In genomic region chr5:101725703-101726102, GRCm38 (mm10) we compare ENCODE assay signal across 22 mouse cellular contexts. TPM values are rescaled to one million over a fixed set of nuclear protein-coding genes. Genes with fewer than 3 reads are reported as not detected.
DNase-seq lines count a peak whose midpoint lies in the region; ATAC-seq and TF ChIP-seq lines count a peak whose summit lies in the region.
"Had no signal": no experiment of that assay in that cellular context is flagged by ENCODE, and none has a peak within 500 bp of the region (broad histone marks: within the 10 kb centered on the region; RNA-seq: fewer than 3 reads in every experiment).

No protein-coding gene starts in this region.

- no peak overlapping the region for H3K4me2 ChIP-seq in embryonic facial prominence, embryonic 13.5 days
- no peak overlapping the region for H3K4me2 ChIP-seq in stomach, postnatal 0 days (replicated peaks; ENCODE audit: low read depth)
- H3K4me2 ChIP-seq: forebrain, embryonic 12.5 days; hindbrain, embryonic 13.5 days had no signal

- no peaks in the 10 kb centered on the region for H3K9me3 ChIP-seq in embryonic facial prominence, embryonic 13.5 days
- no peaks in the 10 kb centered on the region for H3K9me3 ChIP-seq in embryonic facial prominence, embryonic 10.5 days
- H3K9me3 ChIP-seq in stomach, postnatal 0 days (ENCODE audit: control insufficient read depth, low read length), result no peaks in the 10 kb centered on the region
- H3K9me3 ChIP-seq: forebrain, embryonic 12.5 days; heart, embryonic 10.5 days; hindbrain, embryonic 13.5 days had no signal

- DNase-seq in embryonic facial prominence, embryonic 10.5 days (ENCODE audit: low spot score), result no peak
- DNase-seq in kidney, adult 2 months, result peak; percentile 45
- DNase-seq in kidney, postnatal 4 days, result no peak
- peak; percentile 81 for DNase-seq in gonadal fat pad, adult 2 months (ENCODE audit: low read depth)
- no peak for DNase-seq in stomach, postnatal 0 days (ENCODE audit: low spot score)
- no peak for DNase-seq in cerebellum, adult 11 months
- DNase-seq: adrenal gland, adult 8-10 months; B cell, adult 2 months; cerebellum, adult 11-12 months; cerebellum, adult 9-10 months; cerebellum, postnatal 25 days; gastrocnemius, postnatal 14 days; heart, adult 18-20 months; heart, postnatal 10 days had no signal

- H3K9ac ChIP-seq in embryonic facial prominence, embryonic 13.5 days, result no peak overlapping the region
- H3K9ac ChIP-seq in stomach, postnatal 0 days (ENCODE audit: low read length), result no peak overlapping the region
- H3K9ac ChIP-seq: forebrain, embryonic 12.5 days; hindbrain, embryonic 13.5 days had no signal

- H3K27me3 ChIP-seq in embryonic facial prominence, embryonic 13.5 days, result no peaks in the 10 kb centered on the region
- H3K27me3 ChIP-seq in embryonic facial prominence, embryonic 10.5 days (replicated peaks; ENCODE audit: low read depth, poor library complexity, severe bottlenecking), result no peaks in the 10 kb centered on the region
- no peaks in the 10 kb centered on the region for H3K27me3 ChIP-seq in kidney, adult 2 months (replicated peaks; ENCODE audit: control insufficient read depth, insufficient read depth, low read length)
- H3K27me3 ChIP-seq in stomach, postnatal 0 days (ENCODE audit: control insufficient read depth, insufficient read depth, low read length), result no peaks in the 10 kb centered on the region
- H3K27me3 ChIP-seq: forebrain, embryonic 12.5 days; hindbrain, embryonic 13.5 days had no signal

- no peaks in the 10 kb centered on the region for H3K36me3 ChIP-seq in embryonic facial prominence, embryonic 13.5 days
- no peaks in the 10 kb centered on the region for H3K36me3 ChIP-seq in embryonic facial prominence, embryonic 10.5 days (replicated peaks)
- H3K36me3 ChIP-seq in kidney, adult 2 months (ENCODE audit: control insufficient read depth, insufficient read depth, low read length), result no peaks in the 10 kb centered on the region
- no peaks in the 10 kb centered on the region for H3K36me3 ChIP-seq in stomach, postnatal 0 days (ENCODE audit: control insufficient read depth, insufficient read depth, low read length)
- H3K36me3 ChIP-seq: forebrain, embryonic 12.5 days; G1E; heart, embryonic 10.5 days; hindbrain, embryonic 13.5 days had no signal

- peaks cover 4% of the 10 kb centered on the region for H3K4me1 ChIP-seq in embryonic facial prominence, embryonic 13.5 days
- H3K4me1 ChIP-seq in embryonic facial prominence, embryonic 10.5 days, result peaks cover 5% of the 10 kb centered on the region
- peaks cover 18% of the 10 kb centered on the region for H3K4me1 ChIP-seq in kidney, adult 2 months (ENCODE audit: control insufficient read depth, insufficient read depth, low read length)
- no peaks in the 10 kb centered on the region; the same call in 1 of the 2 replicates for H3K4me1 ChIP-seq in stomach, postnatal 0 days (replicated peaks; ENCODE audit: control insufficient read depth, insufficient read depth)
- H3K4me1 ChIP-seq: forebrain, embryonic 12.5 days; hindbrain, embryonic 13.5 days had no signal

- H3K27ac ChIP-seq in embryonic facial prominence, embryonic 13.5 days, result no peak overlapping the region
- no peak overlapping the region for H3K27ac ChIP-seq in embryonic facial prominence, embryonic 10.5 days (replicated peaks)
- peak overlapping the region; percentile 39; the same call in 1 of the 2 replicates for H3K27ac ChIP-seq in kidney, adult 2 months (ENCODE audit: insufficient read depth, low read depth, low read length)
- peak overlapping the region; percentile 45; the same call in 1 of the 2 replicates for H3K27ac ChIP-seq in stomach, postnatal 0 days (replicated peaks)
- H3K27ac ChIP-seq: forebrain, embryonic 12.5 days; heart, embryonic 10.5 days; hindbrain, embryonic 13.5 days; hindbrain, postnatal 0 days had no signal

- no peak overlapping the region for H3K4me3 ChIP-seq in embryonic facial prominence, embryonic 13.5 days
- no peak overlapping the region for H3K4me3 ChIP-seq in embryonic facial prominence, embryonic 10.5 days
- no peak overlapping the region for H3K4me3 ChIP-seq in kidney, adult 2 months (ENCODE audit: insufficient read depth, low read depth, low read length)
- no peak overlapping the region for H3K4me3 ChIP-seq in stomach, postnatal 0 days (ENCODE audit: low read depth, low read length)
- H3K4me3 ChIP-seq: forebrain, embryonic 12.5 days; heart, embryonic 10.5 days; hindbrain, embryonic 13.5 days had no signal

- no peak for TF ChIP-seq EP300 in stomach, postnatal 0 days (optimal IDR thresholded peaks at IDR 0.05)

- ATAC-seq in embryonic facial prominence, embryonic 13.5 days (ENCODE audit: insufficient number of reproducible peaks, insufficient read depth, low FRiP score, low TSS enrichment, low read depth), result peak; percentile 48; the same call in 1 of the 2 replicates
- ATAC-seq in stomach, postnatal 0 days (ENCODE audit: low FRiP score, low TSS enrichment), result 0 out of 2 replicates have a peak, but pooled peaks have one; percentile 26
- ATAC-seq: CD4-positive, CD25-positive, alpha-beta regulatory T cell, adult 4 months; forebrain, embryonic 16.5 days; hindbrain, postnatal 0 days had no signal

- TF ChIP-seq CTCF in kidney, adult 2 months (conservative IDR thresholded peaks at IDR 0.05; ENCODE audit: insufficient read depth, insufficient read length, low read depth, low read length), result no peak
- no peak for TF ChIP-seq CTCF in stomach, postnatal 0 days (IDR thresholded peaks at IDR 0.05; ENCODE audit: low read depth)

- TF ChIP-seq POLR2A in kidney, adult 2 months (IDR thresholded peaks at IDR 0.05; ENCODE audit: low read depth, low read length), result no peak

- 69% methylated on average over 8 of the region's 8 CpGs for WGBS in embryonic facial prominence, embryonic 13.5 days
- 82% methylated on average over 8 of the region's 8 CpGs for WGBS in embryonic facial prominence, embryonic 10.5 days
- WGBS in kidney, adult 2 months, result 63% methylated on average over 8 of the region's 8 CpGs
- WGBS in stomach, postnatal 0 days, result 55% methylated on average over 8 of the region's 8 CpGs

RNA-seq across cellular contexts. Expression of gene Cds1, which starts 39.2 kb away (rescaled TPM):
- 5.6 and 7.3 TPM in 2 replicates for polyA plus RNA-seq in embryonic facial prominence, embryonic 13.5 days (2015; fragmentation: Nextera tagmentation; extraction: Ambion mirVana)
- 0.74 and 0.78 TPM in 2 replicates for polyA plus RNA-seq in embryonic facial prominence, embryonic 10.5 days (2016; fragmentation: Nextera tagmentation; extraction: Ambion mirVana)
- 35.5 and 37.3 TPM in 2 replicates for polyA plus RNA-seq in kidney, adult 2 months (2012; rRNA removed)
- 95.7 and 103 TPM in 2 replicates for polyA plus RNA-seq in gonadal fat pad, adult 2 months (2012; rRNA removed)
- polyA plus RNA-seq in stomach, postnatal 0 days (2015; fragmentation: Nextera tagmentation; extraction: Ambion mirVana), result 18.0 and 18.5 TPM in 2 replicates
- polyA plus RNA-seq: CD4-positive, CD25-positive, alpha-beta regulatory T cell, adult 4 months; G1E had no signal

Comparison
In these comparisons a context has a peak if more than half of its experiments do, and no peak if none do; other contexts are left out.
1. DNase-seq: peak in kidney, adult 2 months (single experiment) and gonadal fat pad, adult 2 months (single experiment); none in embryonic facial prominence, embryonic 10.5 days (single experiment), kidney, postnatal 4 days (0 of 2), stomach, postnatal 0 days (single experiment) and cerebellum, adult 11 months (single experiment).
2. H3K27ac ChIP-seq: peak in kidney, adult 2 months (single experiment) and stomach, postnatal 0 days (single experiment); none in embryonic facial prominence, embryonic 13.5 days (single experiment) and embryonic facial prominence, embryonic 10.5 days (single experiment).